Mouse (Mus musculus): ENCODE data around the gene Gm20708. TPM values are rescaled to one million over a fixed set of nuclear protein-coding genes. Genes with fewer than 3 reads are reported as not detected.

Gene Gm20708
- polyA plus RNA-seq, 1 experiment from 2014 or later: not detected

DNA sequence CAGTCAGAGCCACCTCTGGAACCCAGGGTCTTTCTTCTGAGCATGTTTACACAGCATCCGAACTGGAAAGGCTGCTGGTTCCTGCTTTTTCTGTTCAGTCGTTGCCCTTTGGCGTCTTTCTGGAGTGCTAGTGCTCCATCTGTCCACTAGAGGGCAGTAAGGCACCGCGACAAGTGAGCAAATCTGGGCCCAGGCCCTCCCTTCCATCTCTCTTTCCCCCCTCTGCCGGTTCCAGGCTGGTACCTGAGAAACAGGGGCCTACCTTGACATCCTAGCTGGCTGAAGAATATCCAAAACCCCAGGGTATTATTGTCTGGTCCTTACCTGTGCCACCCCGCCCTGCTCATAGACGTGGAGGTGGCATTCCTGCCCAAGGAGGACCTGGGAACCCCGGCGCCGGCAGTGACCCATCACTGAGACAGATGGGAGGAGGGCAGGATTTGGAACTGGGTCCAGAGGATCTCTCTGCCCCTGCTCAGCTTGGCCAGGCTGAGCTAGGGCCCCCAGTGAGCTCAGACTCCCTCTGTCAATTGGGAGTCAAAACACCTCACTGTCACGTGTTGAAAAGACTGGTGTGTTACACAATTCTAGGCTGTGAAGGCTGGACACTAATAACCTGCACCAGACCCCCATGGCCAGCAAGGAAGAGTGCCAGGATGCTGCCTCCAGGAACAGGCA is 61.4 kb downstream of the Gm20708 start:
- no peaks in the 10 kb centered on the region for H3K9me3 ChIP-seq (replicated peaks; ENCODE audit: control insufficient read depth, low read length)
- H3K9ac ChIP-seq (replicated peaks; ENCODE audit: low read length): no peak overlapping the region
- H3K27ac ChIP-seq (replicated peaks; ENCODE audit: low read depth, low read length): no peak overlapping the region
- no peaks in the 10 kb centered on the region for H3K36me3 ChIP-seq (replicated peaks; ENCODE audit: control insufficient read depth, insufficient read depth, low read depth, low read length)
- ATAC-seq (replicated peaks; ENCODE audit: insufficient number of reproducible peaks, low FRiP score, low TSS enrichment, low read depth) (no peak), DNase-seq (ENCODE audit: low spot score) (peak; percentile 86)
- no peak overlapping the region for H3K4me3 ChIP-seq (ENCODE audit: low read depth, low read length)
- peaks cover 3% of the 10 kb centered on the region; the same call in 1 of the 2 replicates for H3K4me1 ChIP-seq (ENCODE audit: control insufficient read depth, insufficient read depth, low read length)
- no peak overlapping the region for H3K4me2 ChIP-seq (ENCODE audit: low read depth, low read length)
- H3K27me3 ChIP-seq (ENCODE audit: control insufficient read depth, insufficient read depth, low read length): no peaks in the 10 kb centered on the region
- 32% methylated on average over 12 of the region's 12 CpGs for WGBS

DNA sequence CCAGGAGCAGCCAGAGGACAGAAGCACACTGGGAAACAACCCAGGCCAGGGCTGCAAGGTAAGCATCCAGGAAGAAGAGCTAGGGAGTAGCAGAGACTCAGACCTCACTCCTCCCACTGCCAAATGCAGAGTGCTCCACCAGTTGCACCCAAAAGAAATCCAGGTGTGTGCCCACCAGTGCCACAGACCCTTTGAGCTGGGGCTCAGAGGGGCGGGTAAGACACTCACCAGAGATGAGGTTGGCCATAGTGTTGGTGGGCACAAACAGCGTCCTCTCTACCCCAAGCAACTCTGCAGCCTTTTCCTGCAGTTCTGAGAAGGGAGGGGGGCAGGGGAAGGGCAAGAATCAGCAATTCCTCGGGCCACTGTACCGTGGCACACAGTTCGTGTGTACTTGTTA is 61.9 kb downstream of the Gm20708 start:
- H3K4me1 ChIP-seq (ENCODE audit: control insufficient read depth, insufficient read depth, low read length): peaks cover 3% of the 10 kb centered on the region; the same call in 1 of the 2 replicates
- no peaks in the 10 kb centered on the region for H3K9me3 ChIP-seq (replicated peaks; ENCODE audit: control insufficient read depth, low read length)
- H3K4me2 ChIP-seq (ENCODE audit: low read depth, low read length): no peak overlapping the region
- H3K27me3 ChIP-seq (ENCODE audit: control insufficient read depth, insufficient read depth, low read length): no peaks in the 10 kb centered on the region
- DNase-seq (ENCODE audit: low spot score) (no peak), ATAC-seq (replicated peaks; ENCODE audit: insufficient number of reproducible peaks, low FRiP score, low TSS enrichment, low read depth) (no peak)
- WGBS: 76% methylated on average over 5 of the region's 5 CpGs
- no peak overlapping the region for H3K27ac ChIP-seq (replicated peaks; ENCODE audit: low read depth, low read length)
- no peaks in the 10 kb centered on the region for H3K36me3 ChIP-seq (replicated peaks; ENCODE audit: control insufficient read depth, insufficient read depth, low read depth, low read length)
- H3K4me3 ChIP-seq (ENCODE audit: low read depth, low read length): no peak overlapping the region
- H3K9ac ChIP-seq (replicated peaks; ENCODE audit: low read length): no peak overlapping the region

DNA sequence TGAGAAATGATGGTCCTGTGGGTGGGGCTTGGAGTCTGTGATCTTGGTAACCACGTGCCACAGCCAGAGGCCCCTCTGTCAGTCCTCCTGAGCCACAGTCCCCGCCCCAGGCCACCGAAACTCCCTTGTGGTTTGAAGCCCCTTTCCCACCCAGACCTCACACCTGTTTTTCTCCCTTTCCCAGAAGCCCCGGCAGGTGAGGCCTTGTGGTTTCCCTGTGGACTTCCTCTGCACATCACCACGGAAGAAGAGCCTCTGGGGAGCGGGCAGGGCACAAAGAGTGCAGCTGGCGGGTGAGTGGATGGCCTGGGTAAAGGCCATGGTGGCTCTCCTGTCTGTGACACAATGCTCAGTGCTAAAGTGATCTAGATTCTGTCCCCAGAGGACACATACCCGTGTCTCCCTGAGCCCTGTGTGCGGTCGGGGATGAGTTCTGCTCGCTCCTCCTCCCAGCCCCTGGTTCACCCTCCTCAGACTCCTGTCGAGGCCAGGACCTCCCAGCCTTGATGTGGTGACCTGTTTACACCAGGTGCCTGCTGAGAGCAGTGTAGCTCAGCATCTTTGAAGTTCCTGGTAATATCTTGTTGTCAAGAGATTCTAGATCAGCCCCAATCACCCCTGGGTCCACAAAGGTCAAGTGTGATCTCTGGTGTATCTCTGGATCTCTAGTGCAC is 62.6 kb downstream of the Gm20708 start:
- WGBS: 62% methylated on average over 12 of the region's 12 CpGs
- Histone ChIP-seq H3K9me3 (replicated peaks; ENCODE audit: control insufficient read depth, low read length) (no peaks in the 10 kb centered on the region), H3K36me3 (replicated peaks; ENCODE audit: control insufficient read depth, insufficient read depth, low read depth, low read length) (no peaks in the 10 kb centered on the region), H3K27ac (replicated peaks; ENCODE audit: low read depth, low read length) (no peak overlapping the region), H3K4me1 (ENCODE audit: control insufficient read depth, insufficient read depth, low read length) (peaks cover 3% of the 10 kb centered on the region; the same call in 1 of the 2 replicates), H3K4me2 (ENCODE audit: low read depth, low read length) (no peak overlapping the region), H3K9ac (replicated peaks; ENCODE audit: low read length) (no peak overlapping the region), H3K27me3 (ENCODE audit: control insufficient read depth, insufficient read depth, low read length) (no peaks in the 10 kb centered on the region), H3K4me3 (ENCODE audit: low read depth, low read length) (no peak overlapping the region)
- ATAC-seq (replicated peaks; ENCODE audit: insufficient number of reproducible peaks, low FRiP score, low TSS enrichment, low read depth): no peak
- no peak for DNase-seq (ENCODE audit: low spot score)

DNA sequence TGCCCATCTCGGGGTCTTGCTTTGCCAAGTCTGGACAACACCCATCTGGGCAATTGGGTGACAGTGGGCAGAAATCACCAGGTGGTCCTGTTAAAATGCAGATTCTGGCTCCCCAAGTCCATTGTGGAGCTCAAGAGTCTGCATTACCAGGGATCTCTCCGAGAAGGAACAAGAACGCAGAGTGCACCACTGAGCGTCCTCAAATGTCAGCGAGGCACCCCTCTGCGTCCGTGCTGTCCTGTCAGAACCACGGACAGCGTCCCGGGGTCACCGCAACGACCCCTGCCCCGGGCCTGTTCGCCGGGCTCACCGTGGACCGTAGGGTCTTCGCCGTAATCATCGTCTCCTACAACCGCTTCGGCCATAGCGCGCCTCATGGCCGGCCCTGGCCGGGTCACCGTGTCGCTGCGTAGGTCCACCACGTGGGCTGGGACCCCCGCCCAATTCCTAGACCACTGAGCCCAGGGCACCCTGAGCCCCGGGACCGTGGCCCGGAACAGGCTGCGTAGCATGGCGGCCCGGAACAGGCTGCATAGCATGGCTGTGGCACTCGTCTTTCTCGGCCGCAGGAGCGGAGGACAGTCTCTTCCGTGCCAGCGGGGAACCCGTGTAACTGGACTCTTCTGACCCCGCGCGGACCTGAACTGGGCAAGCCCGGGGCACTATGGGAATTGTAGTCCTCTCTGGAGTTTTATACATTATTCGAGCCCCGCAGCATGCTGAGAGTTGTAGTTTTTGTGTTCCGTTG is 63.6 kb downstream of the Gm20708 start, which contains the start of gene Tha1:
Tha1 (minus strand) TSS at position 621 of the 748 bp plus-strand sequence.
- no peaks in the 10 kb centered on the region for H3K27me3 ChIP-seq (ENCODE audit: control insufficient read depth, insufficient read depth, low read length)
- peak; percentile 92 for DNase-seq (ENCODE audit: low spot score)
- H3K27ac ChIP-seq (replicated peaks; ENCODE audit: low read depth, low read length): no peak within 1 kb of the TSS; the same call in 1 of the 2 replicates
- H3K9ac ChIP-seq (replicated peaks; ENCODE audit: low read length): peak within 1 kb of the TSS; percentile 73
- peak within 1 kb of the TSS; percentile 71 for H3K4me3 ChIP-seq (ENCODE audit: low read depth, low read length)
- ATAC-seq (replicated peaks; ENCODE audit: insufficient number of reproducible peaks, low FRiP score, low TSS enrichment, low read depth): peak; percentile 57
- 1% methylated on average over 51 of the region's 51 CpGs for WGBS
- peaks cover 3% of the 10 kb centered on the region; the same call in 1 of the 2 replicates for H3K4me1 ChIP-seq (ENCODE audit: control insufficient read depth, insufficient read depth, low read length)
- H3K9me3 ChIP-seq (replicated peaks; ENCODE audit: control insufficient read depth, low read length): no peaks in the 10 kb centered on the region
- peak within 1 kb of the TSS; percentile 99 for H3K4me2 ChIP-seq (ENCODE audit: low read depth, low read length)
- no peaks in the 10 kb centered on the region for H3K36me3 ChIP-seq (replicated peaks; ENCODE audit: control insufficient read depth, insufficient read depth, low read depth, low read length)

DNA sequence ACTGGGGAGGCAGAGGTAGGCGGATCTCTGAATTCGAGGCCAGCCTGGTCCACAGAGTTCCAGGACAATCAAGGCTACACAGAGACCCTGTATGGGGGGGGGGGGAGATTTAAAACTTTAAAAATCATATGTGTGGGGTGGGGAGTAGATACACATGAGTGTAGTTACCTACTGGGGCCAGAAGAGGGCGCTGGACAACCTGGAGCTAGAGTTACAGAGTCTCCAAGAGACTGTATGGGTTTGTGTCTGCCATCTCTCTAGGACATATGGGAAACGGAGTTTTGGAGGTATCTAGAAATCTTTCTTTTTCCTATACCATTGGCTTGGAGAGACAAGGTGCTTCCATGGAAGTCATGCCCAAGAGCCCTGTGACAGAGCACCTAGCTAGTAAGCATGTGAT is 65.0 kb downstream of the Gm20708 start:
- Histone ChIP-seq H3K9me3 (replicated peaks; ENCODE audit: control insufficient read depth, low read length) (no peaks in the 10 kb centered on the region), H3K4me3 (ENCODE audit: low read depth, low read length) (no peak overlapping the region), H3K36me3 (replicated peaks; ENCODE audit: control insufficient read depth, insufficient read depth, low read depth, low read length) (no peaks in the 10 kb centered on the region), H3K9ac (replicated peaks; ENCODE audit: low read length) (no peak overlapping the region), H3K4me1 (ENCODE audit: control insufficient read depth, insufficient read depth, low read length) (peaks cover 9% of the 10 kb centered on the region), H3K27ac (replicated peaks; ENCODE audit: low read depth, low read length) (no peak overlapping the region), H3K4me2 (ENCODE audit: low read depth, low read length) (no peak overlapping the region), H3K27me3 (ENCODE audit: control insufficient read depth, insufficient read depth, low read length) (no peaks in the 10 kb centered on the region; the same call in 1 of the 2 replicates)
- DNase-seq (ENCODE audit: low spot score): no peak
- 62% methylated on average over 4 of the region's 4 CpGs for WGBS
- ATAC-seq (replicated peaks; ENCODE audit: insufficient number of reproducible peaks, low FRiP score, low TSS enrichment, low read depth): no peak

DNA sequence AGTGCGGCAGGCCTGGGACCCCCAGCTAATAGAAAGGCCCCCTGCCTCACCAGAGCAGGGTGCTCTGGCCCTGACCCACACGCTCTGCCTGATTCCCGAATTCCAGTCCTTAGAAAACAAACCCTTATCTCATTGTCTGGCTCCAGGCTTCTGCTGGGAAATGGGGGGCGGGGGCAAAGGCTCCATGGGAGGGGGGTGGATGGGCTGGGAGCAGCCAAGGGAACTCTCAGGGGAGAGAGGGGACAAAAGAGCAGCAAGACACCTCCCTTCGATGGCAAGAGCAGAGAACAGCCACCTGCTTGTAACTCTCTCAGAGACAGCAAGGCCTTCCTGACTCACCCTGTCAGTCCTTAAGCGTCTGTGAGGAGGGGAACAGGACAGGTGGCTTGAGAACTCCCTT is 66.2 kb downstream of the Gm20708 start:
- Histone ChIP-seq H3K27me3 (ENCODE audit: control insufficient read depth, insufficient read depth, low read length) (no peaks in the 10 kb centered on the region; the same call in 1 of the 2 replicates), H3K4me3 (ENCODE audit: low read depth, low read length) (no peak overlapping the region), H3K9me3 (replicated peaks; ENCODE audit: control insufficient read depth, low read length) (no peaks in the 10 kb centered on the region), H3K9ac (replicated peaks; ENCODE audit: low read length) (no peak overlapping the region), H3K36me3 (replicated peaks; ENCODE audit: control insufficient read depth, insufficient read depth, low read depth, low read length) (no peaks in the 10 kb centered on the region), H3K27ac (replicated peaks; ENCODE audit: low read depth, low read length) (no peak overlapping the region), H3K4me2 (ENCODE audit: low read depth, low read length) (no peak overlapping the region), H3K4me1 (ENCODE audit: control insufficient read depth, insufficient read depth, low read length) (peaks cover 9% of the 10 kb centered on the region)
- WGBS: 17% methylated on average over 6 of the region's 6 CpGs
- ATAC-seq (replicated peaks; ENCODE audit: insufficient number of reproducible peaks, low FRiP score, low TSS enrichment, low read depth) (no peak), DNase-seq (ENCODE audit: low spot score) (no peak)

DNA sequence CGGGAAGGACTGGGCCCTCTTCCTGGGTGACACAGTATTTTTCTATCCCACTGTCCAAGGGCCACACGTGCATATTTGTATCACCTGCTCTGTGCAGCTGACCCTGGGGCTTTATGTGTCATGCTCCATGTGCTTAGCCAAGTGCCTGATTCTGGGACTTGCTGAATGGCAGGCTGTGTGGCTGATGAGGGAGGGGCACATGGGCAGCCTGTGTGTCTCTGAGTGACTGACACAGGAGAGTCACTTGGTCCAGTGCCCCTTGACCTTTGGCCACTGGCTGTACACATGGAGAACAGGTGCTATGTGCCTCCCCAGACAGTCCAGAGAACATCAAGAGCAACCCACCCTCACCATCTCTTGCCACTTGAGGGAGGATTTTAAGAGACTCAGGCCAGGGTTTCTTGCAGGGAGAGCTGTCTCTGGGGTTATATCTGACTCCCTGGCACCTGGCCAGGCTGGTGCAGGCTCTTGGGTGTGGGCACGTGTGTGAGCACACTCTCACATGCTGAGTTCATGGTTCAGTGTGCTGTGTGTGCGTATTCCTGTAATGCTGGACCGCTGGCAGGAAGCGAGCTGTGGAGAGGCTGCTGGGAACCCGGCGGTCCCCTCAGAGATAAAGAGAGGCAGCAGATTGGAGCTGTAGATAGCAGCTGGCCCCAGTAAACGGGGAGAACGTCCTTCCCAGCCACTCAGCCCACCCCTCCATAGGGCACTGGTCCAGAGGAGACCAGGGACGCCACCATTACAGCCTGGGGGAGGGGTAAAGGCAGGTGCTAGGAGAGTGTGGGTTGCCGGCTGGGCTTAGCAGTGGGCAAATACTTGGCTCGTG is 68.7 kb downstream of the Gm20708 start:
- Histone ChIP-seq H3K4me1 (ENCODE audit: control insufficient read depth, insufficient read depth, low read length) (peaks cover 8% of the 10 kb centered on the region; the same call in 1 of the 2 replicates), H3K4me2 (ENCODE audit: low read depth, low read length) (no peak overlapping the region; the same call in 1 of the 2 replicates), H3K36me3 (replicated peaks; ENCODE audit: control insufficient read depth, insufficient read depth, low read depth, low read length) (no peaks in the 10 kb centered on the region), H3K9me3 (replicated peaks; ENCODE audit: control insufficient read depth, low read length) (no peaks in the 10 kb centered on the region), H3K9ac (replicated peaks; ENCODE audit: low read length) (no peak overlapping the region), H3K27me3 (ENCODE audit: control insufficient read depth, insufficient read depth, low read length) (no peaks in the 10 kb centered on the region; the same call in 1 of the 2 replicates), H3K27ac (replicated peaks; ENCODE audit: low read depth, low read length) (no peak overlapping the region), H3K4me3 (ENCODE audit: low read depth, low read length) (no peak overlapping the region)
- 30% methylated on average over 13 of the region's 13 CpGs for WGBS
- ATAC-seq (replicated peaks; ENCODE audit: insufficient number of reproducible peaks, low FRiP score, low TSS enrichment, low read depth) (no peak; the same call in 1 of the 2 replicates), DNase-seq (ENCODE audit: low spot score) (no peak)
